9 mouse cellular contexts compared by ENCODE assay signal in genomic region chr5:66679222-66679621, GRCm38 (mm10). TPM values are rescaled to one million over a fixed set of nuclear protein-coding genes. Genes with fewer than 3 reads are reported as not detected.
DNase-seq lines count a peak whose midpoint lies in the region; ATAC-seq and TF ChIP-seq lines count a peak whose summit lies in the region.
"Had no signal": no experiment of that assay in that cellular context is flagged by ENCODE, and none has a peak within 500 bp of the region (broad histone marks: within the 10 kb centered on the region; RNA-seq: fewer than 3 reads in every experiment).

No protein-coding gene starts in this region.

- no peak overlapping the region for H3K27ac ChIP-seq in lung, postnatal 0 days (ENCODE audit: low read length)
- H3K27ac ChIP-seq: limb, embryonic 15.5 days had no signal

- peaks cover 9% of the 10 kb centered on the region for H3K4me1 ChIP-seq in lung, postnatal 0 days (ENCODE audit: insufficient read depth, low read depth, low read length)

- no peak for TF ChIP-seq EP300 in lung, postnatal 0 days (IDR thresholded peaks at IDR 0.05)

- no peaks in the 10 kb centered on the region for H3K36me3 ChIP-seq in lung, postnatal 0 days (ENCODE audit: insufficient read depth, low read length)
- H3K36me3 ChIP-seq: limb, embryonic 15.5 days had no signal

- H3K9ac ChIP-seq in lung, postnatal 0 days (replicated peaks; ENCODE audit: low read depth): no peak overlapping the region
- H3K9ac ChIP-seq: limb, embryonic 15.5 days had no signal

- DNase-seq in lung, adult 18-20 months: peak; percentile 17 to 33
- no peak for DNase-seq in lung, postnatal 14 days
- DNase-seq in cerebellum, adult 9-11 months: peak; percentile 43
- peak; percentile 65 to 70 for DNase-seq in layer of hippocampus, adult 8-10 months (ENCODE audit: low spot score in 2 of 2)
- DNase-seq in right cerebral cortex, postnatal 10 days (ENCODE audit: low spot score in 2 of 2): peak; percentile 64 to 70
- DNase-seq in lung, postnatal 0 days (ENCODE audit: low spot score): no peak
- DNase-seq in heart, adult 11 months: no peak

- H3K4me2 ChIP-seq in lung, postnatal 0 days (replicated peaks; ENCODE audit: low read depth, low read length): no peak overlapping the region
- H3K4me2 ChIP-seq: limb, embryonic 15.5 days had no signal

- H3K4me3 ChIP-seq in lung, postnatal 0 days (ENCODE audit: low read depth, low read length): no peak overlapping the region
- H3K4me3 ChIP-seq: limb, embryonic 15.5 days had no signal

- H3K27me3 ChIP-seq in lung, postnatal 0 days (replicated peaks; ENCODE audit: insufficient read depth, low read length): 0 out of 2 replicates have a peak, but pooled peaks cover 16% of the 10 kb centered on the region

- TF ChIP-seq CTCF in lung, postnatal 0 days (IDR thresholded peaks at IDR 0.05): no peak

- 58% methylated on average over 10 of the region's 10 CpGs for WGBS in lung, postnatal 0 days

- no peaks in the 10 kb centered on the region for H3K9me3 ChIP-seq in lung, postnatal 0 days (ENCODE audit: low read length)
- H3K9me3 ChIP-seq: limb, embryonic 15.5 days had no signal

- no peak for ATAC-seq in granulocyte monocyte progenitor cell, adult 5-6 weeks (replicated peaks; ENCODE audit: poor library complexity, severe bottlenecking)
- no peak for ATAC-seq in lung, postnatal 0 days

RNA-seq across cellular contexts. Expression of gene Uchl1, which starts 3.3 kb away (rescaled TPM):
- 100 to 1,000 TPM; 830 to 915 (median 871) TPM for total RNA-seq in layer of hippocampus, adult 8-10 months (2022)
- 1.2 and 1.5 TPM in 2 replicates for total RNA-seq in granulocyte monocyte progenitor cell, adult 5-6 weeks (2014; fragmentation: Nextera tagmentation)
- not detected in 2 replicates for total RNA-seq in granulocyte monocyte progenitor cell, adult 5-6 weeks (2017)
- polyA plus RNA-seq in lung, postnatal 0 days (2015; fragmentation: Nextera tagmentation; extraction: Ambion mirVana): 18.3 and 18.8 TPM in 2 replicates

Comparison
In these comparisons a context has a peak if more than half of its experiments do, and no peak if none do; other contexts are left out.
1. DNase-seq: peak in lung, adult 18-20 months (2 of 2), cerebellum, adult 9-11 months (single experiment), layer of hippocampus, adult 8-10 months (2 of 2) and right cerebral cortex, postnatal 10 days (2 of 2); none in lung, postnatal 14 days (single experiment), lung, postnatal 0 days (single experiment) and heart, adult 11 months (single experiment).
2. RNA of gene Uchl1, which starts 3.3 kb away (total RNA-seq): 830 to 915 TPM in layer of hippocampus, adult 8-10 months; 1.2 to 1.5 TPM in granulocyte monocyte progenitor cell, adult 5-6 weeks; every median in the first group is over 100 times any median in the second.